Mouse (Mus musculus): ENCODE results near the gene Syn3. TPM values are rescaled to one million over a fixed set of nuclear protein-coding genes. Genes with fewer than 3 reads are reported as not detected.

The Syn3 gene
- polyA plus RNA-seq, 1 experiment from 2014 or later, result 7.6 TPM

GRCm38 (mm10) chr10:86459643-86460042, 39.1 kb downstream of the Syn3 start:
- H3K27ac ChIP-seq, result no peak overlapping the region; the same call in 1 of the 2 replicates
- WGBS, result 29% methylated on average over 1 of the region's 1 CpGs
- peak; percentile 50; the same call in 1 of the 2 replicates for ATAC-seq

DNA sequence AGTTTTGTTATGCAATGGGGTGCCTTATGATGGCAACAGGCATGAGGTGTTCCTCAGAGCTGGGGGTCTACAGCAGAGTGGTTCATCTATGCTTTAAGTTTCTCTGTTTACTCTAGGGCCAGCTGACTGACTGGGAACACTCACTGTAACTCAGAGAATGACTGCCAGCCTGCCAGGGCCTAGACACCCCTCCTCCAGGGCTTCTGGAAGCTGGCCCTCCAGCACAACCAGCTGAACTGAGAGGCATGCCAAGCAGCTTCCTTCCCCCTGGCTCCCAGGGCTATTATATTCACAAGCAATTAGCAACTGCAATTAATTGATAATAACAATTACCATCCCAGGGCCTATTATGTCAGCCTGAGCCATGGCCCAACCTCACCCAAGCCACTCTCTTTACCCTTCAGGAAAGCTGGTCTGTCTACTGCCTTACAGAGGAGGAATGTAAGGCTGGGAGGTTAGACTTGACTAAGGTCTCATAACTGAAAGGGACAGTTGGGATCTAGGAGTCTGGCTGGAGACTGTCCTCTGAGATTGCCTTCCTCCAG, 41.0 kb downstream of the Syn3 start:
- H3K9me3 ChIP-seq (replicated peaks), result no peaks in the 10 kb centered on the region
- H3K27me3 ChIP-seq, result no peaks in the 10 kb centered on the region
- H3K4me1 ChIP-seq, result peaks cover 37% of the 10 kb centered on the region
- no peak overlapping the region for H3K4me3 ChIP-seq
- ATAC-seq, result peak; percentile 68
- H3K27ac ChIP-seq, result peak overlapping the region; percentile 36; the same call in 1 of the 2 replicates
- H3K4me2 ChIP-seq, result peak overlapping the region; percentile 24
- no peaks in the 10 kb centered on the region for H3K36me3 ChIP-seq (ENCODE audit: poor library complexity, severe bottlenecking)
- H3K9ac ChIP-seq, result no peak overlapping the region

More at GRCm38 (mm10) chr10:86459643-86460042, 39.1 kb downstream of the Syn3 start:
- H3K4me3 ChIP-seq, result no peak overlapping the region
- no peak overlapping the region for H3K4me2 ChIP-seq
- H3K27me3 ChIP-seq, result no peaks in the 10 kb centered on the region
- no peak overlapping the region for H3K9ac ChIP-seq
- H3K9me3 ChIP-seq (replicated peaks), result no peaks in the 10 kb centered on the region
- H3K36me3 ChIP-seq (ENCODE audit: poor library complexity, severe bottlenecking), result no peaks in the 10 kb centered on the region
- H3K4me1 ChIP-seq, result peaks cover 41% of the 10 kb centered on the region

- WGBS, result 0% methylated on average over 4 of the region's 4 CpGs
- peak overlapping the region; percentile 51 for H3K27ac ChIP-seq
These were observed 41.5 kb downstream of the Syn3 start for GRCm38 (mm10) chr10:86457195-86457594.

GRCm38 (mm10) chr10:86455296-86456055, 43.2 kb downstream of the Syn3 start:
- Histone ChIP-seq H3K27me3 (no peaks in the 10 kb centered on the region), H3K4me2 (no peak overlapping the region), H3K9ac (no peak overlapping the region), H3K27ac (no peak overlapping the region), H3K4me1 (peaks cover 39% of the 10 kb centered on the region), H3K36me3 (ENCODE audit: poor library complexity, severe bottlenecking) (no peaks in the 10 kb centered on the region), H3K9me3 (replicated peaks) (no peaks in the 10 kb centered on the region), H3K4me3 (no peak overlapping the region)
- no peak for ATAC-seq
- 75% methylated on average over 5 of the region's 5 CpGs for WGBS

More at GRCm38 (mm10) chr10:86457195-86457594, 41.5 kb downstream of the Syn3 start:
- H3K9me3 ChIP-seq (replicated peaks), result no peaks in the 10 kb centered on the region
- no peaks in the 10 kb centered on the region for H3K27me3 ChIP-seq
- H3K4me2 ChIP-seq, result peak overlapping the region; percentile 24
- ATAC-seq, result peak; percentile 74
- no peak overlapping the region for H3K9ac ChIP-seq
- H3K4me3 ChIP-seq, result no peak overlapping the region
- H3K4me1 ChIP-seq, result peaks cover 40% of the 10 kb centered on the region
- no peaks in the 10 kb centered on the region for H3K36me3 ChIP-seq (ENCODE audit: poor library complexity, severe bottlenecking)

- H3K9ac ChIP-seq, result no peak overlapping the region
- H3K4me3 ChIP-seq, result no peak overlapping the region
- 43% methylated on average over 6 of the region's 6 CpGs for WGBS
These were observed 46.2 kb downstream of the Syn3 start for GRCm38 (mm10) chr10:86452326-86452995.

GRCm38 (mm10) chr10:86451294-86451693, 47.4 kb downstream of the Syn3 start:
- 93% methylated on average over 5 of the region's 5 CpGs for WGBS
- H3K27me3 ChIP-seq, result no peaks in the 10 kb centered on the region
- ATAC-seq, result no peak
- peaks cover 3% of the 10 kb centered on the region; the same call in 1 of the 2 replicates for H3K36me3 ChIP-seq (ENCODE audit: poor library complexity, severe bottlenecking)
- no peak overlapping the region for H3K27ac ChIP-seq
- no peak overlapping the region for H3K4me3 ChIP-seq
- H3K4me2 ChIP-seq, result no peak overlapping the region
- 0 out of 2 replicates have a peak, but pooled peaks cover 5% of the 10 kb centered on the region for H3K4me1 ChIP-seq
- no peak overlapping the region for H3K9ac ChIP-seq
- no peaks in the 10 kb centered on the region for H3K9me3 ChIP-seq (replicated peaks)

More at GRCm38 (mm10) chr10:86452326-86452995, 46.2 kb downstream of the Syn3 start:
- H3K27ac ChIP-seq, result no peak overlapping the region
- peaks cover 12% of the 10 kb centered on the region for H3K4me1 ChIP-seq
- no peaks in the 10 kb centered on the region for H3K27me3 ChIP-seq
- ATAC-seq, result peak; percentile 78
- no peak overlapping the region for H3K4me2 ChIP-seq
- H3K36me3 ChIP-seq (ENCODE audit: poor library complexity, severe bottlenecking), result peaks cover 3% of the 10 kb centered on the region; the same call in 1 of the 2 replicates
- no peaks in the 10 kb centered on the region for H3K9me3 ChIP-seq (replicated peaks)

DNA sequence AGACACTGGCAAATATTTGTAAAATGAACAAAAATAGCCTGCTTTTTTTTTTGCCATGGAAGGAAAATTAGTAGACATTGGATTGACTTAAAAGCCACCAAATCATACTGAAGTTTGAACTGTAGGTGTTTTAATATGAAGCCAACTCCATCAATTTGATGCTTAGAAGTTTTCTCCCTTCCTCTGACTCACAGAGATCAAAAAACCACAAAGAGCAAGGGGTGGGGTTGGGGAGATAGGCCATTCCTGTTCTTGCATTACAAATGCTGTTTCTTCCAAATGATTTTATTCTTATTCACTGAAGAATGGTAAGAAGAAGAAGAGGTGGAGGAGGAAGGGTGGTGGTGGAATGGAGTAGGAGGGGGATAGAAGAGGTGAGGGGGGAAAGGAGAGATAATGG, 52.0 kb downstream of the Syn3 start:
- Histone ChIP-seq H3K27ac (no peak overlapping the region), H3K4me1 (no peaks in the 10 kb centered on the region), H3K27me3 (no peaks in the 10 kb centered on the region), H3K9me3 (replicated peaks) (no peaks in the 10 kb centered on the region), H3K4me2 (no peak overlapping the region), H3K4me3 (no peak overlapping the region), H3K9ac (no peak overlapping the region), H3K36me3 (ENCODE audit: poor library complexity, severe bottlenecking) (peaks cover 3% of the 10 kb centered on the region; the same call in 1 of the 2 replicates)
- ATAC-seq, result no peak

DNA sequence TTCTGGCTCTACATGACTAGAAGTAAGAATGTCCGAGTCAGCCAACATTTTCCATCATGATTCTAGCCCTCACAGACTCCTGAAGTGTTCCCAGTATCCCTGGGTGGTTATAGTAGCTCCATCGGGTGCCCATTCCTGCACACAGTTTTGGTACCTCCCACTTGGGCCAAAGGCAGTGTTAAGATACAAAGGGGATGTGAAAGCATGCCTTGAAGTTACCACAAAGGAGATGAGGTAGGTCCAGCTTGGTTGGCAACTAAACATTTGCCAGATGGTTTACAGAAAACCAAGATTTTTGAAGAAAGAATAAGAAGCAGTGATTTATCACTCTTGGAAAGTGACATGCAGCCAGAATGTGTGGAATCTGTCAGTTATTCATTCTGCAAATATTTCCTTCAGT, 53.5 kb downstream of the Syn3 start:
- peaks cover 3% of the 10 kb centered on the region; the same call in 1 of the 2 replicates for H3K36me3 ChIP-seq (ENCODE audit: poor library complexity, severe bottlenecking)
- H3K4me2 ChIP-seq, result no peak overlapping the region
- H3K9me3 ChIP-seq (replicated peaks), result no peaks in the 10 kb centered on the region
- no peaks in the 10 kb centered on the region for H3K4me1 ChIP-seq
- H3K9ac ChIP-seq, result no peak overlapping the region
- WGBS, result 74% methylated on average over 2 of the region's 2 CpGs
- no peak for ATAC-seq
- no peak overlapping the region for H3K4me3 ChIP-seq
- no peak overlapping the region for H3K27ac ChIP-seq
- no peaks in the 10 kb centered on the region for H3K27me3 ChIP-seq

DNA sequence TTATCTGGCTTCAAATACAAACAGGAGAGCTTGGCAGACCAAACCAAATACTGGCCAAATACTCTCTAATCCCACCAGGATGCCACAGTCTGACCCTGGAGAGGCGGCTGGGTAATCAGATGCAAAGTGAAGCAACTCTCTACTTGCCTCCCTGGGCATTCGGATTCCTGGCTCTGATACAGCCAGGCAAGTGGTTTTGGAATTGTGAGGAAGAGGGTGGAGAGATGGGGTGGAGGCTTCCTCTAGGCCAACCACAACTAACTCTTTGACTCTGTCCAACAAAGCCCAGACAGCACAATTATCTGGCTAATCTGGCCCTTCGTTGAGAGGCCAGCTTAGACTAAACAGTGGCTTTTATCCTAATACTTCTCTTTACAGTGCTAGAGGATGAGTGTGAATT, 54.0 kb downstream of the Syn3 start:
- Histone ChIP-seq H3K4me2 (no peak overlapping the region), H3K9ac (no peak overlapping the region), H3K27me3 (no peaks in the 10 kb centered on the region), H3K9me3 (replicated peaks) (no peaks in the 10 kb centered on the region), H3K36me3 (ENCODE audit: poor library complexity, severe bottlenecking) (peaks cover 3% of the 10 kb centered on the region; the same call in 1 of the 2 replicates), H3K4me1 (no peaks in the 10 kb centered on the region), H3K27ac (no peak overlapping the region), H3K4me3 (no peak overlapping the region)
- ATAC-seq, result no peak
- 64% methylated on average over 3 of the region's 3 CpGs for WGBS

DNA sequence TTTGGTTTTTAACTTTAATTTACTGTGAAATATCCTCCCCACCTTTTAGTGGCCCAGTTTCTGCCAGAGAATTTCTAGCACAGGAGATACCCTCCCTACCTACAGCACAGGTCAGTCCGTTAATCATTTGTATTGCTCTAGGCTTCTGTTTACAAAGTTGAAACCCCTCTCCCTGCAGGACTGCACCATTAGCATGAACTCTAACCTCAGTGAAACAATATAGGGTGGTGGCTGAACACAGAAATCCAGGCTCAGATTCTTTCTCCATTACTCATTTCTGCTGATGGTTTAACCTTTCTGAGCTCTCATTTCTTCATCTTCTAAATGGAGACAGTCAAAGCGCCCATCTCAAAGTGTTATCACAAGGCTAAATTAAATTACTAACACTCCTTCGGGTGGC, 56.9 kb downstream of the Syn3 start:
- no peak overlapping the region for H3K27ac ChIP-seq
- H3K4me2 ChIP-seq, result no peak overlapping the region
- H3K4me3 ChIP-seq, result no peak overlapping the region
- H3K27me3 ChIP-seq, result no peaks in the 10 kb centered on the region
- ATAC-seq, result no peak
- 85% methylated on average over 3 of the region's 3 CpGs for WGBS
- no peaks in the 10 kb centered on the region for H3K36me3 ChIP-seq (ENCODE audit: poor library complexity, severe bottlenecking)
- no peaks in the 10 kb centered on the region for H3K9me3 ChIP-seq (replicated peaks)
- no peak overlapping the region for H3K9ac ChIP-seq
- no peaks in the 10 kb centered on the region for H3K4me1 ChIP-seq

GRCm38 (mm10) chr10:86439640-86440039, 59.1 kb downstream of the Syn3 start:
- Histone ChIP-seq H3K36me3 (ENCODE audit: poor library complexity, severe bottlenecking) (no peaks in the 10 kb centered on the region), H3K4me2 (no peak overlapping the region)

GRCm38 (mm10) chr10:86437294-86437693, 61.4 kb downstream of the Syn3 start:
- no peak overlapping the region for H3K4me3 ChIP-seq
- H3K4me1 ChIP-seq, result no peaks in the 10 kb centered on the region
- 90% methylated on average over 11 of the region's 11 CpGs for WGBS
- no peak overlapping the region for H3K4me2 ChIP-seq
- H3K27ac ChIP-seq, result no peak overlapping the region
- no peaks in the 10 kb centered on the region for H3K36me3 ChIP-seq (ENCODE audit: poor library complexity, severe bottlenecking)
- H3K9ac ChIP-seq, result no peak overlapping the region
- no peak for ATAC-seq
- H3K27me3 ChIP-seq, result no peaks in the 10 kb centered on the region
- no peaks in the 10 kb centered on the region for H3K9me3 ChIP-seq (replicated peaks)

More at GRCm38 (mm10) chr10:86439640-86440039, 59.1 kb downstream of the Syn3 start:
- ATAC-seq, result no peak
- Histone ChIP-seq H3K27me3 (no peaks in the 10 kb centered on the region), H3K9me3 (replicated peaks) (no peaks in the 10 kb centered on the region), H3K9ac (no peak overlapping the region), H3K27ac (no peak overlapping the region), H3K4me1 (no peaks in the 10 kb centered on the region), H3K4me3 (no peak overlapping the region)
- 90% methylated on average over 4 of the region's 4 CpGs for WGBS
